Mouse (Mus musculus): ENCODE measurements at regions not wholly inside any gene's neighbourhood (a gene's known extent, or its start where the extent isn't known, plus 50 kb on each side); places are given as distances from the start of the nearest gene placed in this dataset.

DNA sequence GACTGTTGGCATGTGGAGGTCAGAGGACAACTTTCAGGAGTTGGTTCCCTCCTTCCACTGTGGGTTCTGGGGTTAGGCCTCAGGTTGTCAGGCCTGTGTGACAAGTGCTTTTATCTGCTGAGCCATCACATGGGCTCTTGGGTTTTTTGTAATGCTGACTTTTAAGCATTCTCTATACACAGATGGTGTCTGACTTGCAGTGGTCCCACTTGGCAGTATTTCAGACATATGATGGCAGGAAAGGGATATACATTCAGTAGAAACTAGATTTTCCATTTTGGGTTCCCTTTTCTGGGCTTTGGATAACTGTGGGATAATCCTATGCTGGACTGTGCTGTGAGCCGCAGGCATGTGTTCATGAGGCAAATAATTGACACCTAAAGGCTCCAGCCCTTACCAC lies 75.3 kb upstream of the Sod3 start:
- TF ChIP-seq ZNF384 (IDR thresholded peaks at IDR 0.05; ENCODE audit: low read depth, low read length): no peak
- TF ChIP-seq MAFK (IDR thresholded peaks at IDR 0.05; ENCODE audit: insufficient read depth, low read depth, low read length): no peak
- no peak for TF ChIP-seq ZC3H11A (IDR thresholded peaks at IDR 0.05; ENCODE audit: borderline replicate concordance, low read depth, low read length)

Measured in ES-E14 (cell line).